Mouse (Mus musculus): Measurements from ENCODE around the gene Syne3. TPM values are rescaled to one million over a fixed set of nuclear protein-coding genes. Genes with fewer than 3 reads are reported as not detected.

Syne3 gene
- polyA plus RNA-seq, 1 experiment from 2014 or later: 0.11 TPM

- Histone ChIP-seq H3K9me3 (ENCODE audit: control insufficient read depth, low read length) (no peaks in the 10 kb centered on the region), H3K4me1 (replicated peaks; ENCODE audit: control insufficient read depth, insufficient read depth, low read length) (no peaks in the 10 kb centered on the region), H3K27ac (ENCODE audit: low read depth, low read length) (no peak overlapping the region), H3K9ac (ENCODE audit: low read depth, low read length) (no peak overlapping the region), H3K4me2 (replicated peaks; ENCODE audit: low read depth, low read length) (no peak overlapping the region), H3K27me3 (ENCODE audit: control insufficient read depth, insufficient read depth, low read length) (no peaks in the 10 kb centered on the region), H3K4me3 (ENCODE audit: low read depth, low read length) (no peak overlapping the region), H3K36me3 (ENCODE audit: control insufficient read depth, insufficient read depth, low read length) (no peaks in the 10 kb centered on the region)
- WGBS: 68% methylated on average over 10 of the region's 10 CpGs
- no peak for DNase-seq (ENCODE audit: low spot score)
- ATAC-seq (ENCODE audit: low FRiP score): no peak
These were observed 7.0 kb upstream of the Syne3 start for GRCm38 (mm10) chr12:105016639-105017038.

DNA sequence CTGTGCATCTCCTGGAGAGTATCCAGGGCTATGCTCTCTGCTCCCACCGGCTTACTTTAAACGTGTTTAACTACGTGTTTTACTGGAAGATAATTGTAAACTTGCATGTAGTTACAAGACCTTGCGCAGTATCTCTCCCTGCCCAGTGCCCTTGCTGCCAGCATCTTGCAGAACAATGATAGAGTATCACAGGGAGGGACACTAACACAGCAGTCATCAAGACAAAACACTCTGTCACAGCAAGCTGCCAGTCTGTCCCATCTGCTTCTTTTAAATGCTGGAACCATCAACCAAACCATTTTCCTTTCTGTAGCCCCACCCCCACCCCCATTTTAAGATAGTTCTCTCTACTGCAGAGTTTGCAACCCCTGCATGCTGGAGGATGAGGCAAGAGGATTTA is 6.6 kb upstream of the Syne3 start:
- Histone ChIP-seq H3K36me3 (ENCODE audit: control insufficient read depth, insufficient read depth, low read length) (no peaks in the 10 kb centered on the region), H3K9ac (ENCODE audit: low read depth, low read length) (no peak overlapping the region), H3K27me3 (ENCODE audit: control insufficient read depth, insufficient read depth, low read length) (no peaks in the 10 kb centered on the region), H3K4me1 (replicated peaks; ENCODE audit: control insufficient read depth, insufficient read depth, low read length) (no peaks in the 10 kb centered on the region), H3K4me2 (replicated peaks; ENCODE audit: low read depth, low read length) (no peak overlapping the region), H3K4me3 (ENCODE audit: low read depth, low read length) (no peak overlapping the region), H3K9me3 (ENCODE audit: control insufficient read depth, low read length) (no peaks in the 10 kb centered on the region), H3K27ac (ENCODE audit: low read depth, low read length) (no peak overlapping the region)
- no peak for DNase-seq (ENCODE audit: low spot score)
- ATAC-seq (ENCODE audit: low FRiP score): no peak
- 56% methylated on average over 4 of the region's 4 CpGs for WGBS

DNA sequence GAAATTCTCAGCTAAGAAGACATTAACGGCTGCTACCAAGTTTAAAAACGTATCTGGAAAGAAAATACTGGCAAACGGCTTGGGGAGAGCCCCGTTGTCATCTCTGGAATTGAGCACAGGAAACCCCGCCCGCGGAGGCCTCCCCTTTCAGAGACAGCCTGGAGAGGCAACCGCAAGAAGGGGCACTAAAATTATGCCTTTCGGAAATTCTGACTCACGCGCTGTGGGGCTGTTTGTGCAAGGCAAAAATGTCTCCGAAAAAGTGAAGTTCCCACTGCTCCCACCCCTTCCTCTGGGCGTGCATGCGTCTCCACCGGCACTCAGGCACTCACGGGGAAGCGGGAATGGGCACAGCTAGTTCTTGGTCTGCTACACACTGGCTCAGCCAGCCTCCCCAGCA is 3.5 kb upstream of the Syne3 start:
- Histone ChIP-seq H3K9me3 (ENCODE audit: control insufficient read depth, low read length) (no peaks in the 10 kb centered on the region), H3K4me2 (replicated peaks; ENCODE audit: low read depth, low read length) (no peak overlapping the region), H3K9ac (ENCODE audit: low read depth, low read length) (no peak overlapping the region), H3K27me3 (ENCODE audit: control insufficient read depth, insufficient read depth, low read length) (peaks cover 23% of the 10 kb centered on the region), H3K4me1 (replicated peaks; ENCODE audit: control insufficient read depth, insufficient read depth, low read length) (peaks cover 5% of the 10 kb centered on the region; the same call in 1 of the 2 replicates), H3K36me3 (ENCODE audit: control insufficient read depth, insufficient read depth, low read length) (no peaks in the 10 kb centered on the region), H3K4me3 (ENCODE audit: low read depth, low read length) (no peak overlapping the region), H3K27ac (ENCODE audit: low read depth, low read length) (no peak overlapping the region)
- WGBS: 42% methylated on average over 17 of the region's 17 CpGs
- no peak for DNase-seq (ENCODE audit: low spot score)
- ATAC-seq (ENCODE audit: low FRiP score): no peak

DNA sequence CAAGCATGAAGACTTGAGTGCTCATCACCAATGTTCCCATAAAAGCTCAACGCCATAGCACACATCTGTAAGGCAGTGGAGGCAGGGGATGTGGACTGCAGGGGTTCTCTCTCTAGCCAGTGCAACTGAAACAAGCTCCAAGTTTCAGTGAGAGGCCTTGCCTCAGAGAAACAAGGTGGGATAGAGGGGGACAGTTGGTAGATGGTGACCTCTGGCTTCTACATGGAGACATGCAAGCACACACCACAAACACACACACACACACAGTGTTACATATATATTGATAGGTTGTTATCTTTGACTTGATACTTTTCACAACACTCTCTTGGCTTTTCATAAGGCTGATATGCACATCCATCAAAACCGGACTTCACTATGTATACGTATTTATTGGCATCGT is 2.7 kb upstream of the Syne3 start:
- ATAC-seq (ENCODE audit: low FRiP score) (no peak), DNase-seq (ENCODE audit: low spot score) (no peak)
- Histone ChIP-seq H3K9me3 (ENCODE audit: control insufficient read depth, low read length) (no peaks in the 10 kb centered on the region), H3K27me3 (ENCODE audit: control insufficient read depth, insufficient read depth, low read length) (peaks cover 28% of the 10 kb centered on the region), H3K4me1 (replicated peaks; ENCODE audit: control insufficient read depth, insufficient read depth, low read length) (peaks cover 5% of the 10 kb centered on the region; the same call in 1 of the 2 replicates), H3K4me3 (ENCODE audit: low read depth, low read length) (no peak overlapping the region), H3K9ac (ENCODE audit: low read depth, low read length) (no peak overlapping the region), H3K4me2 (replicated peaks; ENCODE audit: low read depth, low read length) (no peak overlapping the region), H3K36me3 (ENCODE audit: control insufficient read depth, insufficient read depth, low read length) (no peaks in the 10 kb centered on the region), H3K27ac (ENCODE audit: low read depth, low read length) (no peak overlapping the region)
- 92% methylated on average over 4 of the region's 4 CpGs for WGBS

DNA sequence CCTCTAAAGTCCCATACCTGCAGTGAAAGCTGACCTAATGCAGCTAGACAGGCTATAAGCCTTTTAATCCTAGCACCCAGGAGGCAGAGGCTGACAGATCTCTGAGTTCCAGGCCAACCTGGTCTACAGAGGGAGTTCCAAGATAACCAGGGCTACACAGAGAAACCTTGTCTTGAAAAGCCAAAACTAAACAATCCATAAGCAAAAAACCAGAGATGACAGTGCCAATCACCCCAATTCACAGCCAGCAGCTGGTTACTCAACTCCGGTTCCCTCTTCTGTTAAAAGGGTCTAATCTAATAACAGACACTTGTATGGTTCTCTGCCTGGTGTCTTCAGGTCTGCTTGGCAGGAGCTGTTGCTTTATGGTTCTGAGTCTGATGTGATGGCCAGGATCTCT is 2.0 kb upstream of the Syne3 start:
- WGBS: 100% methylated on average over 1 of the region's 1 CpGs
- ATAC-seq (ENCODE audit: low FRiP score) (no peak), DNase-seq (ENCODE audit: low spot score) (no peak)
- H3K4me2 ChIP-seq (replicated peaks; ENCODE audit: low read depth, low read length): no peak overlapping the region
- no peaks in the 10 kb centered on the region for H3K9me3 ChIP-seq (ENCODE audit: control insufficient read depth, low read length)
- H3K4me3 ChIP-seq (ENCODE audit: low read depth, low read length): no peak overlapping the region
- peaks cover 5% of the 10 kb centered on the region; the same call in 1 of the 2 replicates for H3K4me1 ChIP-seq (replicated peaks; ENCODE audit: control insufficient read depth, insufficient read depth, low read length)
- no peak overlapping the region for H3K27ac ChIP-seq (ENCODE audit: low read depth, low read length)
- no peak overlapping the region for H3K9ac ChIP-seq (ENCODE audit: low read depth, low read length)
- no peaks in the 10 kb centered on the region for H3K36me3 ChIP-seq (ENCODE audit: control insufficient read depth, insufficient read depth, low read length)
- peaks cover 28% of the 10 kb centered on the region for H3K27me3 ChIP-seq (ENCODE audit: control insufficient read depth, insufficient read depth, low read length)

DNA sequence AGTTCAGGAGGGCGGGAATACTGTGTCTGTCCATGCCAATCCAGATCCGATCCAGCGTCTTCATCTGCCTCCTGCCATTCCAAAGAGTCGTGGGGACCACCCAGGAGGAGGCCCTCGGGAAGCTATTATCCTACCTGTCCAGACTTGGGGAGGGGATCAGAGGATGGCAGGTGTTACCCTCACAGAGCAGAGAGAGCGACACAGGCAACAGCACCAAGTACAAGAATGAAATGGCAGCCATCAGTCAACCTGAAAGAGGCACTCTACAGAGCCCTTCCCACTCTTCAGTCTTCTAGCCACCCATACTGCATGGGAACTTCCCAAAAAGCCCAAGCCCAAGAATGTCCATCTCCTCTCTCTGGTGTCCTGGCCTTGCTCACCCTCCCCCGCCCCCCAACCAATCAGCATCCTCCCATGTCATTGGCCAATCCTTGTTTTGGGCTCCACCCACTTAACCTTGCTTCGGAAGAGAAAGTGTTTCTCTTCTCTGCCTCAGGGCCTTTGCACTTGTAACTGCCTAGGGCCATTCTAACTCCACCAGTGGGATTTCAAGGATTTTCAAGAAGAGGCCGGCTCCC is 693 bp upstream of the Syne3 start:
- H3K27me3 ChIP-seq (ENCODE audit: control insufficient read depth, insufficient read depth, low read length): peaks cover 31% of the 10 kb centered on the region
- H3K36me3 ChIP-seq (ENCODE audit: control insufficient read depth, insufficient read depth, low read length): no peaks in the 10 kb centered on the region
- H3K4me1 ChIP-seq (replicated peaks; ENCODE audit: control insufficient read depth, insufficient read depth, low read length): peaks cover 5% of the 10 kb centered on the region; the same call in 1 of the 2 replicates
- DNase-seq (ENCODE audit: low spot score) (no peak), ATAC-seq (ENCODE audit: low FRiP score) (peak; percentile 44)
- H3K27ac ChIP-seq (ENCODE audit: low read depth, low read length): no peak overlapping the region
- no peaks in the 10 kb centered on the region for H3K9me3 ChIP-seq (ENCODE audit: control insufficient read depth, low read length)
- peak overlapping the region; percentile 97 for H3K4me2 ChIP-seq (replicated peaks; ENCODE audit: low read depth, low read length)
- WGBS: 18% methylated on average over 9 of the region's 9 CpGs
- peak overlapping the region; percentile 53 for H3K4me3 ChIP-seq (ENCODE audit: low read depth, low read length)
- H3K9ac ChIP-seq (ENCODE audit: low read depth, low read length): peak overlapping the region; percentile 46

DNA sequence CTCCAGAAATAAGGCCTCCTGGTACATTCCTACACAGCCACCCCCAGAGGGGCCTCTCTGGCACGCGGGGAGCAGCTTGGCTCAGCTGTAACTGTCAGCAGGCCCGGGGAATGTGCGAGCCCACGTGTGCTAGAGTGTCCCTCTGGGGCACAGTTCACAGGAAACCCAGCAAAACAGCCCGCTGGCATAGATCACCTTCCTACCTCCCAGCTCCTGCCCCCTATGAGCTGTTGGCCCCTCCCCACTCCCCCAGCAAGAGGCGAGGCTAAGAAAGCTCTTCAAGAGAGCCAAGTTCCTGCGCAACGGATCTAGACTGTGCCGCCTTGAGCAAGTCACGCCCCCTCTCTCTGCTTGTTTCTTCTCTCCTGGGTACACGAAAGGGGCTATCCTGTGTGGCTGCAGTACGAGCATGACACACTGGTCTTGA is 844 bp downstream of the Syne3 start:
- Histone ChIP-seq H3K27ac (ENCODE audit: low read depth, low read length) (no peak overlapping the region), H3K4me2 (replicated peaks; ENCODE audit: low read depth, low read length) (no peak overlapping the region), H3K4me3 (ENCODE audit: low read depth, low read length) (peak overlapping the region; percentile 12; the same call in 1 of the 2 replicates), H3K9ac (ENCODE audit: low read depth, low read length) (no peak overlapping the region), H3K36me3 (ENCODE audit: control insufficient read depth, insufficient read depth, low read length) (no peaks in the 10 kb centered on the region), H3K9me3 (ENCODE audit: control insufficient read depth, low read length) (no peaks in the 10 kb centered on the region), H3K27me3 (ENCODE audit: control insufficient read depth, insufficient read depth, low read length) (peaks cover 31% of the 10 kb centered on the region), H3K4me1 (replicated peaks; ENCODE audit: control insufficient read depth, insufficient read depth, low read length) (peaks cover 5% of the 10 kb centered on the region; the same call in 1 of the 2 replicates)
- peak; percentile 31; the same call in 1 of the 2 replicates for ATAC-seq (ENCODE audit: low FRiP score)
- 1% methylated on average over 13 of the region's 13 CpGs for WGBS
- peak; percentile 35 for DNase-seq (ENCODE audit: low spot score)

- Histone ChIP-seq H3K4me2 (replicated peaks; ENCODE audit: low read depth, low read length) (no peak overlapping the region), H3K36me3 (ENCODE audit: control insufficient read depth, insufficient read depth, low read length) (no peaks in the 10 kb centered on the region), H3K4me3 (ENCODE audit: low read depth, low read length) (no peak overlapping the region), H3K27ac (ENCODE audit: low read depth, low read length) (no peak overlapping the region), H3K4me1 (replicated peaks; ENCODE audit: control insufficient read depth, insufficient read depth, low read length) (peaks cover 5% of the 10 kb centered on the region; the same call in 1 of the 2 replicates), H3K9me3 (ENCODE audit: control insufficient read depth, low read length) (no peaks in the 10 kb centered on the region), H3K27me3 (ENCODE audit: control insufficient read depth, insufficient read depth, low read length) (peaks cover 31% of the 10 kb centered on the region), H3K9ac (ENCODE audit: low read depth, low read length) (no peak overlapping the region)
- ATAC-seq (ENCODE audit: low FRiP score): no peak
- WGBS: 60% methylated on average over 2 of the region's 2 CpGs
- no peak for DNase-seq (ENCODE audit: low spot score)
These were observed 1.5 kb downstream of the Syne3 start for GRCm38 (mm10) chr12:105008150-105008549.

GRCm38 (mm10) chr12:105005715-105005972 is 4.0 kb downstream of the Syne3 start:
- WGBS: 79% methylated on average over 2 of the region's 2 CpGs
- Histone ChIP-seq H3K27ac (ENCODE audit: low read depth, low read length) (no peak overlapping the region), H3K9ac (ENCODE audit: low read depth, low read length) (no peak overlapping the region), H3K9me3 (ENCODE audit: control insufficient read depth, low read length) (no peaks in the 10 kb centered on the region), H3K4me1 (replicated peaks; ENCODE audit: control insufficient read depth, insufficient read depth, low read length) (peaks cover 8% of the 10 kb centered on the region; the same call in 1 of the 2 replicates), H3K36me3 (ENCODE audit: control insufficient read depth, insufficient read depth, low read length) (no peaks in the 10 kb centered on the region), H3K27me3 (ENCODE audit: control insufficient read depth, insufficient read depth, low read length) (peaks cover 31% of the 10 kb centered on the region), H3K4me3 (ENCODE audit: low read depth, low read length) (no peak overlapping the region), H3K4me2 (replicated peaks; ENCODE audit: low read depth, low read length) (no peak overlapping the region)
- ATAC-seq (ENCODE audit: low FRiP score) (no peak), DNase-seq (ENCODE audit: low spot score) (no peak)
